Mouse (Mus musculus): ENCODE results near the gene Tmem139. TPM values are rescaled to one million over a fixed set of nuclear protein-coding genes. Genes with fewer than 3 reads are reported as not detected.

Tmem139 gene
- polyA plus RNA-seq, 1 experiment = not detected

GRCm38 (mm10) chr6:42245711-42246353, 15.9 kb upstream of the Tmem139 start, which contains the start of gene Gstk1:
TSS of gene Gstk1 (plus strand) at chr6:42245935.
- no peaks in the 10 kb centered on the region for H3K4me1 ChIP-seq (ENCODE audit: control insufficient read depth, insufficient read depth, low read length)
- no peak within 1 kb of the TSS for H3K27ac ChIP-seq (ENCODE audit: insufficient read depth, low read length)
- H3K4me3 ChIP-seq (ENCODE audit: insufficient read depth, low read length) = peak within 1 kb of the TSS; percentile 32
- TF ChIP-seq CTCF (IDR thresholded peaks at IDR 0.05; ENCODE audit: borderline replicate concordance, insufficient read depth, low read length) (no peak), POLR2A (IDR thresholded peaks at IDR 0.05; ENCODE audit: low read depth, low read length) (peak; percentile 56)

GRCm38 (mm10) chr6:42247173-42247572, 14.6 kb upstream of the Tmem139 start:
- TF ChIP-seq POLR2A (IDR thresholded peaks at IDR 0.05; ENCODE audit: low read depth, low read length) = no peak
- TF ChIP-seq CTCF (IDR thresholded peaks at IDR 0.05; ENCODE audit: borderline replicate concordance, insufficient read depth, low read length) = no peak
- Histone ChIP-seq H3K4me3 (ENCODE audit: insufficient read depth, low read length) (no peak overlapping the region), H3K4me1 (ENCODE audit: control insufficient read depth, insufficient read depth, low read length) (no peaks in the 10 kb centered on the region), H3K27ac (ENCODE audit: insufficient read depth, low read length) (no peak overlapping the region)

- Histone ChIP-seq H3K4me1 (ENCODE audit: control insufficient read depth, insufficient read depth, low read length) (no peaks in the 10 kb centered on the region), H3K4me3 (ENCODE audit: insufficient read depth, low read length) (no peak overlapping the region), H3K27ac (ENCODE audit: insufficient read depth, low read length) (no peak overlapping the region)
- no peak for TF ChIP-seq POLR2A (IDR thresholded peaks at IDR 0.05; ENCODE audit: low read depth, low read length)
- TF ChIP-seq CTCF (IDR thresholded peaks at IDR 0.05; ENCODE audit: borderline replicate concordance, insufficient read depth, low read length) = no peak
Measured at GRCm38 (mm10) chr6:42247981-42248380, 13.8 kb upstream of the Tmem139 start.

GRCm38 (mm10) chr6:42251791-42252190, 10.0 kb upstream of the Tmem139 start:
- no peak overlapping the region for H3K4me3 ChIP-seq (ENCODE audit: insufficient read depth, low read length)
- no peak overlapping the region for H3K27ac ChIP-seq (ENCODE audit: insufficient read depth, low read length)
- TF ChIP-seq CTCF (IDR thresholded peaks at IDR 0.05; ENCODE audit: borderline replicate concordance, insufficient read depth, low read length) = no peak
- no peaks in the 10 kb centered on the region for H3K4me1 ChIP-seq (ENCODE audit: control insufficient read depth, insufficient read depth, low read length)

- Histone ChIP-seq H3K4me3 (ENCODE audit: insufficient read depth, low read length) (no peak overlapping the region), H3K4me1 (ENCODE audit: control insufficient read depth, insufficient read depth, low read length) (no peaks in the 10 kb centered on the region), H3K27ac (ENCODE audit: insufficient read depth, low read length) (no peak overlapping the region)
- TF ChIP-seq CTCF (IDR thresholded peaks at IDR 0.05; ENCODE audit: borderline replicate concordance, insufficient read depth, low read length) (no peak), POLR2A (IDR thresholded peaks at IDR 0.05; ENCODE audit: low read depth, low read length) (no peak)
Measured at GRCm38 (mm10) chr6:42253103-42253502, 8.7 kb upstream of the Tmem139 start.

GRCm38 (mm10) chr6:42257303-42257863, 4.4 kb upstream of the Tmem139 start:
- TF ChIP-seq CTCF (IDR thresholded peaks at IDR 0.05; ENCODE audit: borderline replicate concordance, insufficient read depth, low read length) (peak; percentile 80; the same call in 1 of the 2 replicates), POLR2A (IDR thresholded peaks at IDR 0.05; ENCODE audit: low read depth, low read length) (no peak)
- Histone ChIP-seq H3K4me1 (ENCODE audit: control insufficient read depth, insufficient read depth, low read length) (no peaks in the 10 kb centered on the region), H3K4me3 (ENCODE audit: insufficient read depth, low read length) (no peak overlapping the region), H3K27ac (ENCODE audit: insufficient read depth, low read length) (no peak overlapping the region)

- TF ChIP-seq CTCF (IDR thresholded peaks at IDR 0.05; ENCODE audit: borderline replicate concordance, insufficient read depth, low read length) (no peak), POLR2A (IDR thresholded peaks at IDR 0.05; ENCODE audit: low read depth, low read length) (no peak)
- no peaks in the 10 kb centered on the region for H3K4me1 ChIP-seq (ENCODE audit: control insufficient read depth, insufficient read depth, low read length)
- no peak overlapping the region for H3K27ac ChIP-seq (ENCODE audit: insufficient read depth, low read length)
- no peak overlapping the region for H3K4me3 ChIP-seq (ENCODE audit: insufficient read depth, low read length)
Measured at GRCm38 (mm10) chr6:42260430-42260829, 1.3 kb upstream of the Tmem139 start.

GRCm38 (mm10) chr6:42264626-42265312, 3.0 kb downstream of the Tmem139 start, which contains the start of gene Casp2:
TSS of gene Casp2 (plus strand) at chr6:42264985.
- Histone ChIP-seq H3K27ac (ENCODE audit: insufficient read depth, low read length) (peak within 1 kb of the TSS; percentile 28), H3K4me3 (ENCODE audit: insufficient read depth, low read length) (peak within 1 kb of the TSS; percentile 86), H3K4me1 (ENCODE audit: control insufficient read depth, insufficient read depth, low read length) (no peaks in the 10 kb centered on the region)
- TF ChIP-seq POLR2A (IDR thresholded peaks at IDR 0.05; ENCODE audit: low read depth, low read length) = peak; percentile 71
- TF ChIP-seq CTCF (IDR thresholded peaks at IDR 0.05; ENCODE audit: borderline replicate concordance, insufficient read depth, low read length) = peak; percentile 89

- Histone ChIP-seq H3K27ac (ENCODE audit: insufficient read depth, low read length) (peak overlapping the region; percentile 28), H3K4me1 (ENCODE audit: control insufficient read depth, insufficient read depth, low read length) (no peaks in the 10 kb centered on the region), H3K4me3 (ENCODE audit: insufficient read depth, low read length) (peak overlapping the region; percentile 86)
- TF ChIP-seq CTCF (IDR thresholded peaks at IDR 0.05; ENCODE audit: borderline replicate concordance, insufficient read depth, low read length) (no peak), POLR2A (IDR thresholded peaks at IDR 0.05; ENCODE audit: low read depth, low read length) (no peak)
Measured at GRCm38 (mm10) chr6:42265391-42266330, 3.9 kb downstream of the Tmem139 start.

All from embryonic fibroblast, embryonic 13.5 days (primary cell).